Mouse (Mus musculus): ENCODE measurements around the gene Aco2. TPM values are rescaled to one million over a fixed set of nuclear protein-coding genes. Genes with fewer than 3 reads are reported as not detected.
A peak's percentile ranks its signal among the peaks of the same experiment; 100 is the strongest.
"Not testable (repeated sequence)": the region's sequence is repeated elsewhere in the genome, so short reads cannot be mapped to it uniquely, and the experiment has no call there.

Gene Aco2
- total and polyA plus RNA-seq, 3 experiments: 391 to 1,044 (median 1,000) TPM

- no peak for DNase-seq
Measured at GRCm38 (mm10) chr15:81879531-81880401, 7.7 kb downstream of the Aco2 start.

DNA sequence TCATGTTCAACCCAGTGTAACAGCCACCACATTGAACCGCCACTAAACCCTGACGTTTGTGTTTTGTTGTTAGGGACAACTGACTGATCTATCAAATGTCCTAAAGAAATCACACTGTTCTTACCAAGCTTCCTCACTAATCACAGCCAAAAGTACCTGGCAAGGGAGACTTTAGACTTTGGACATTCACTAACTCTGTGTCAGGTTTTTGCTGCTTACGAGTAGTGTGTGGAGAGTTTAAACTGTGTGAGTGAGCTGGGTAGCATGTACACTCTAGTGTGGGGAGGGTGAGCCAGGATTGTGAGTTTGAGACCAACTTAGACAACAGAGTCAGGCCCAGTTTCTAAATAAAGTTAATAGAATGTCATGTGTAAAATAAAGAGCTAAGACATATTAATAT, 10.2 kb downstream of the Aco2 start:
- no peak for DNase-seq

DNA sequence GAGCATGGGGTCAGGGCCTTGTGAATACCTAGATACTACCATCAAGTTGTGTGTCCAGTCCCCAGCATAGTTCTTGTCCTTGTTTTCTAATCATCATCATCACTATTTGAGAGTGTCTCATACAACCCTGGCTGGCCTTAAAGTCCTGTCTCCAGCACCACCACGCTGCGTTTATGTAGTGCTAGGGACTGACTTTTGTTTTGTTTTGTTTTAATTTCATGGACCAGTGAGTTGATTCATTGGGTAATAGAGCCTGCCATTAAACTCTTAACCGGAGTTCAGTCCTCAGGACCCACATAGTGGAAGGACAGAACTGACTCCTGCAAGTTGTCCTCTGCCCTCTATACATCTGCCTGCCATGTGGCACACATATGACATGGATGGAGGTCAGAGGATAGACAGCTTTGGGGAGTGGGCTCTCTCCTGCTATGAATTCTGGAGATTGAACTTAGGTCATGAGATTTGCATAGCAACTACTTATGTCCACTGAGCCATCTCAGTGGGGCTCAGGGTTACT, 13.4 kb downstream of the Aco2 start:
- no peak for DNase-seq

- DNase-seq: peak; percentile 14
Measured at GRCm38 (mm10) chr15:81886795-81887550, 14.9 kb downstream of the Aco2 start.

DNA sequence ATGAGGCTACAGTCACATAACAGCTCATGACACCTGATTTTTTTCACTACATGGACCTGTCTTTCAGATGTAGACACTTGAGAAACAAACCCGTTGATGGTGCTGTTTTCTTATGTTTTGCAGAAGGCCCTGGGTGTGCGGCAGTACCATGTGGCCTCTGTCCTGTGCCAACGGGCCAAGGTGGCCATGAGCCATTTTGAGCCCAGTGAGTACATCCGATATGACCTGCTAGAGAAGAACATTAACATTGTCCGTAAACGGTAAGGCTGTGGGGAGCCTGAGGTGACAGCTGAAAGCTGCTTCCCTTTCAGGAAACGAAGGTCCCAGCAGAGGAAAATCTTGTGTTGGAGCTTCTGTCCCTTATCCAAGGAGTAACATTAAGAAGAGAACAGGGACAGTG, 17.1 kb downstream of the Aco2 start:
- no peak for DNase-seq

DNA sequence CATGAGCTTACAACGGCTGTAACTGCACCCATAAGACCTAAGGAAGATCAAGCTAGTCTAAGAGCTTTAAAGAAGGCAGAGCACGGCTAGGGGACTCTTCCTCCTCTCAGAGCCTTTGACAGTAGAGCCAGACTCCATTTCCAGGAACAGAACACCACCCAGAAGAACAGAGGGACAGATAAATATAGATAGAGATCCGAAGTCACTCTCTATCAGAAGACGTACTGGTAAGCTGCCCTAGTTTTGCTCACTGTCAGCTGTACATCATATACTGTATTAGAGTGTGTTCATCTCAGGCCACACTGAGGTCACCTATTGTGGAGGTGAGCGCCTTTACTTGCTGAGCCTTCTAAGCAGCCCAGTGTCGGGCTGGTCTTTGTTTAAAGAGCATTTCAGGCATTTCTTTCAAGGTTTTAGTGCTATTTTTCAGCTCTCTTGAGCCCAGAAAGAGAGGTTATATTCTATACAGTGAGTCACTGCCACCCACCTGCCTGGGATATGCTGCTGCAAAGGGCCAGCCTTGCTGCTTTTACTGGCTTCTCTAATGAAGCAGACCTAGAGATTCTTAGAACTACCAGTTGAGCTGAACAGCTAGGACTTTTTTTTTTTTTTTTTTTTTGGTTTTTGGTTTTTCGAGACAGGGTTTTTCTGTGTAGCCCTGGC, 19.2 kb downstream of the Aco2 start:
- DNase-seq: no peak

DNA sequence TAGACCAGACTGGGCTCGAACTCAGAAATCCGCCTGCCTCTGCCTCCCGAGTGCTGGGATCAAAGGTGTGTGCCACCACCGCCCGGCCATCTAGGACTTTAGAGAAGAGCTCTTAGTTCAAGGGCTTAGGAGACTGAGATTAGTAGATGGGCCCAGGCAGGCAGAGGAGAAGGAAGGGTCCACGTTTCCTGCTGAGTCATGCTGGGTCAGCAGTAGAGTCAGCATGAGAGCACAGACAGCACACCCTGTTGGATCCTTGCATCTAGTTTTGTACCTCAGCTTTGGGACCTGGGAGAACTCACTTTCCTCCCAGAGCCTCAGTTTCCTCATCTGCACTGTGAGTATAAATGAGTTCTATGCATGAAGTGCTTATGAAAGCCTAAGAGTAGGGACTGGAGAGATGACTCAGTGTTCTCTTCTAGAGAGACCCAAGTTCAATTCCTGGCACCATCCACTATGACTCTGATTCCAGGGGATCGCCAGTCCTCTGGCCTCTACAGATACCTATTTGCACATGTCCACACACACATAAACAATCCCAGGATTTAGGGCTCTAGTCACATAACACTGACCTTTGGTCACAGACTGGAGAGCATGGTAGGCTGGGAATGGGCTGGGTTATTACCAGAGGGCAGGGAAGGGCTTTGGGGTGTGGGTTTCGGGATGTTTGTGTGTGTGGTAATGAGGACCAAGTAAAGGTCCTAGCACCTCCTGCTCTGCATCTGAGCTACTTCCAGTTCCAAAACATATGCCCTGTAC, 19.9 kb downstream of the Aco2 start:
- DNase-seq: no peak

DNA sequence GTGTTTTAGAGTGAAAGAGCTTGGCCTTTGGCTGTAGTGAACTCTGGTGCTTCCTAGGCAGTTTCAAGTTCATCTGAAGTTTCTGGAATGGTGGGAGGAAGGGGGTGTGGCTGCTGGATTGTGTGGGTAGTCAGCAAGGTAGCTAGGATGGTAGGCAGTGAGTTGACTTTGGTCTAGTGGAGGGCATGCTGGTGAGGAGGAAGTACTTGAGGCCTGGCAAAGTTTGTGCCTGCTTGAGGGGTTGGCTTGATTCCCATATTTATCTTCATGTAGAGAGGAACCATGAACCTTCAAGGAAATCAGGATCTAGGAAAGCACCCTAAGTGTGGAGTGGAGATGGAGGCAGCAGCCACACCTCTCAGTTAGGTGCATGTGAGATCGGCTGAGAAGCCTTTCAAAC, 21.9 kb downstream of the Aco2 start:
- no peak for DNase-seq

- DNase-seq: no peak
Measured at GRCm38 (mm10) chr15:81896407-81896806, 24.3 kb downstream of the Aco2 start.

- no peak for DNase-seq
Measured at GRCm38 (mm10) chr15:81897607-81898285, 25.6 kb downstream of the Aco2 start.

GRCm38 (mm10) chr15:81898751-81899150, 26.6 kb downstream of the Aco2 start:
- no peak for DNase-seq

DNA sequence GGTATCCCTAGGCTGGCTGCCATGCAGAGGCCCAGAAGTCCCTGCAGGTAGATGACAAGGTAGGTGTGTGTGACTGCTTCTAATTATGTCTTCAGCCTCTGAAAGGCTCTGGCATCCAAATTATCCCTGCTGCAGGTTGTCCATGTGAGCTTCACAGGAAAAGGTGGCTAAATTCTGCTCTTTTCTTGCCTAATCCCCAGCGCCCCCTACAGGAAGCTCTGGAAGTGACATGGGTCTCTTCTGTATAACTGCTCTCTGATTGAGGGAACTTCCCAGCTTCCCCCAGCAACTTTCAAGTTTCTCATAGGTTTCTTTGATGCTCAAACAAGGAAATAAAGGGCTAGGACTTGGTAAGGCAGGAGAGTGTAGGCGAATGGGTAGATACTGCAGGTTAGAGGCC, 32.8 kb downstream of the Aco2 start:
- peak; percentile 59 for DNase-seq

GRCm38 (mm10) chr15:81907953-81908352, 35.8 kb downstream of the Aco2 start:
- no peak for DNase-seq

DNA sequence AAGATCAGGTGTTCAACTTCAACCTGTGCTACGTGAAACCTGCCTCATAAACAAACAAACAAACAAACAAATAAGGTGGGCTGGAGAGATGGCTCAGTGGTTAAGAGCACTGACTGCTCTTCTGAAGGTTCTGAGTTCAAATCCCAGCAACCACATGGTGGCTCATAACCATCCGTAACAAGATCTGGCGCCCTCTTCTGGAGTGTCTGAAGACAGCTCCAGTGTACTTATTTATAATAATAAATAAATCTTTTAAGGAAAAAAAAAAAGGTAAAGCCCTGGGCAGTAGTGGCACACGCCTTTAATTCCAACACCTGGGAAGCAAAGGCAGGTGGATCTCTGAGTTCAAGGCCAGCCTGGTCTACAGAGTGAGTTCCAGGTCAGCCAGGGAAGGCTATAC, 36.7 kb downstream of the Aco2 start:
- DNase-seq: not testable (repeated sequence)

DNA sequence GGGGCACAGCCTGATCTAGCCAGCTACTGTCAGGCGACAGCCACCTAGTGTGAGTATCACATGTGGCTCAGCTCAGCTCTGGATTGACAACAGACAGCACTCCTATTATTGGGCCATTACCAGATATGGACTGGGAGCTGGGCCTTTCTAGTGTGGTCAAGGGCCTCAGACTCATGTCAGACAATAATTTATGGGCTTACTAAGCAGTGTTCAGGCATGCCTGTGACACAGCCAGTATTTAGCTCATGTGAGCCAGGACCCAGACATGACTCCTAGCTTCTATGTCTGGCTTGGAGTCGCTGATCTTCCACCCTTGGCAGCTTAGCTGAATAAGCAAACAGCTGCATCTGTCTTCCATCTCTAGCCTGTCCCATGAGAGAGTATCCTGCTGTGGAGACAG, 40.4 kb downstream of the Aco2 start:
- peak; percentile 47 for DNase-seq

- DNase-seq: no peak
Measured at GRCm38 (mm10) chr15:81914668-81915067, 42.6 kb downstream of the Aco2 start.

DNA sequence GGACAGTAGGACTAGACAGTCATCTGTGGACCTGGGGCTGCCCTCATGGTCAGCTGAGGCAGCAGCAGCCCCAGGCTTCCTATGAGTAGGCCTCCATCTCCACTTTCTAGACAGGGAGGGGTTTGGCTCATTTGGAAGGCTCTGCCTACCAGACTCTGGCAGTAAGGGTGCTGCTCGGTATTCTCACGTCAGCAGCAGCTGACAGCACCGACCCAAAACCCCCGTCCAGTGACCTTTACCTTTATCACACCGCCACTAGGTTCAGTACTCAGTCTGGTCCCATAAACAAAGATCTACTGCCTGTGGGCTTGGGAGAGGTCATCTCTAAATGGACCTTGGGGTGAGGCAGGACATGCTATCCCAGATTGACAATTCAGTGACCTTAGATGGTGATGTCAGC, 43.6 kb downstream of the Aco2 start:
- no peak for DNase-seq

DNA sequence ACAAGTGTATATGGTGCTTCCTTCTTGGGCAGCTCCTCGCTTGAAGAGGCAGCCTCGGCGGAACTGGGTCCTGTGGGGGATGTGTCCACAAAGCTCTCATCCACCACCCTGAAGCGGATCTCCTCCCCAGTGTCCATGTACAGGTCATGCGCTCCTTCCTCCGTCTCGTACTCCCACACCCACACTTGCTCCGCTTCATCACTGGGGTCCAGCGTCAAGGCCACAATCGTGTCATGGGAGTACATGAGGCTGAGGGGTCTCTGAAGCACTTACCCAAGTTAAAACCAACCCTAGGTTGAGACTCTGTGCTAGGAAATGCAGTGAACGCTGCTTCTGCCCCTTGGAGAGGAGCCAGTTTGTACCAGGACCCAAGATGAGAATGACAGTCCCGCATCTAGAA, 45.1 kb downstream of the Aco2 start:
- DNase-seq: no peak

DNA sequence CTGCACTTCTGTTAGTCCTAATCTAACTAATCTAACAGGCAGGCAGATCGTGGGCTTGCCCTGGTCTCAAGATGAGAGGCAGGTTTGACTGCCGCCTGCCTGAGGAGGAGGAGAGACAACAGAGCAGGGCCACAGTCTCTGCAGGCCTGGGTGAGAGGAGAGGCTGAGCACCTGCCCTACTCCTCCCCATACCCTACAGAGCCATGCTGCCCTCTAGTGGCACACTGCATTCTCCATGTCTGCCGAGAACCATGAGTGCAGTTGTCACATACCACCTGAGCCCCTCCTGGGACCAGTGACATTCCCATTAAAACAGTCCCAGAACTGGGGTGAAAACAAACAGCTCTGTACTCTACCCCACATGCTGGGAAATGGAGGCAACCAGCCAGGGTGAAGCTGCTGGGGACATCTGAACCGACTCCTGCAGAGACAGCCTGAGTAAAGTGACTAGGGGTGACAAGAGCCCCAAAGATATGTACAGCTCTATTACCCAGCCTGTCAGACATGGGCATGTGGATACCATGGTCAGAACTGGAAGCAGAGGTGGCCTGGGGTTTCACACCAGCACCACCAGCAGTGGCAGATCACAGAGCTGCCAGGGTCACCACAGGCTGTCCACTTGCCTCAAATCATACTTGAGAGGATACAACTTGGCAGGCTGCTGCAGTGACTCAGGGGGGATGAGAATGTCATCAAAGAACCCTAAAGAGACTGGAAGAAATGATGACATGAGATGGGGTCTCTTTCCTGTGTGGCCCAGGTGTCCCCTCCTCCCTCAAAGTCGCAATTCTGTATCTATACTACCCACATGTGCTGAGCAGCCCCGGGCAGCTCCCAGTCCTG, 45.7 kb downstream of the Aco2 start:
- DNase-seq: peak; percentile 71

- DNase-seq: peak; percentile 25
Measured at GRCm38 (mm10) chr15:81919062-81919461, 47.0 kb downstream of the Aco2 start.
